Mouse (Mus musculus) gastrocnemius, postnatal 25 days (tissue): ENCODE data around the gene Gm12166. TPM values are rescaled to one million over a fixed set of nuclear protein-coding genes. Genes with fewer than 3 reads are reported as not detected.

ENCODE experiments used
- DNase-seq: peaks from one replicate; pipeline ENCODE4 v3.0.0; 2022
- long read RNA-seq, 2 experiments: library from polyadenylated mRNA; stranded (forward); transcript quantifications; one replicate each; pipeline ENCODE4 v2.0.0; 2021
- total RNA-seq, 2 experiments: library from RNA; stranded (reverse); gene quantifications; 1 replicate in 1 of 2; 2 replicates in 1 of 2; pipeline ENCODE4 v1.2.3; 2021

Gm12166 gene
- 1 to 10 TPM in 1 of 2 experiments, under 1 TPM in 1; 0.51 to 1.2 TPM for total RNA-seq
- long read RNA-seq, experiment 1 = 0 reads
- long read RNA-seq, experiment 2 = 0 reads

DNA sequence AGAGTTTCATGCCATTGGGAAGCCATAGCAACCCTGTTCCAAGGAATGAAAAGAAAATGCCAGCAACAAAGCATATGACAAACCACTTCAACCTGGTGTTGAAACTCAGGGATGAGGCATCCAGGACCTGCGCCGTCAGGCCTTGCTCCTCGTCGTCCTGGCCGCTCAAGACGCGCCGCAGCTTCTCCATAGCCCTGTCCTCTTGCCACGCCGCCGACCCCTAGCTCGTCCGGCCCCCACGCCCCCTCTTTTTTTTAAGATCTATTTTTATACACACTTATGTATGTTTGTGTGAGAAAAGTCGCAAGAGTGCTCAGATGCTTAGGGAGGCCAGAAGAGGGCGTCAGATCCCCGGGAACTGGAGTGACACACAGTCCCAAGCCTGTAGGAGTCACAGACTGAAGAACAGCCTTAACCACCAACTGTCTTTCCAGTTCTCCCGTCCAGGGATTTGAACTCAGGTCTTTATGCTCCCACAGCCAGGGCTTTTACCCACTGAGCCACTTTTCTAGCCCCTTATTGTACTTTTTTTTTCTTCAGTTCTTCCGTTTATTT, at the start of gene Gm12166:
TSS of gene Gm12166 (minus strand) at position 217 of the 555 bp plus-strand sequence.
- peak; percentile 56 for DNase-seq

DNA sequence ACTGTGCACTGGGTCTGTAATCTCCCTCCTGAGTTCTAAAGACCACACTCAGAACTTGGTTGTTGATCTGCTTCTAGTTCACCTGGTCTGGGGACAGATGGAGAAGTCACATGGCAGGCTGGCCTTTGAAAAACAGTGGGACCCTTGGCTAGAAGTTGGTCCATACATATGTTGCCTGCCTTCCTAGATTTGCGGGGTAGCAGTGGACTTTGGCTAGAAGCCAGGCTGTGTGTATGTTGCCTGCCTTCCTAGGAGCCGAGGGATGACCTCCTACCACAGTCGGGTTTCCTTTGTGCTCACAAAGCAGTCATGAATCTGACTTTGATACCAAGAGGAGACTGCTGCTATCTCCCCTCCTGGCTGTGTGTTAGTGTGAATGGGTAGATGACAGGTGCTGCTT, 44.9 kb upstream of the Gm12166 start:
- no peak for DNase-seq

DNA sequence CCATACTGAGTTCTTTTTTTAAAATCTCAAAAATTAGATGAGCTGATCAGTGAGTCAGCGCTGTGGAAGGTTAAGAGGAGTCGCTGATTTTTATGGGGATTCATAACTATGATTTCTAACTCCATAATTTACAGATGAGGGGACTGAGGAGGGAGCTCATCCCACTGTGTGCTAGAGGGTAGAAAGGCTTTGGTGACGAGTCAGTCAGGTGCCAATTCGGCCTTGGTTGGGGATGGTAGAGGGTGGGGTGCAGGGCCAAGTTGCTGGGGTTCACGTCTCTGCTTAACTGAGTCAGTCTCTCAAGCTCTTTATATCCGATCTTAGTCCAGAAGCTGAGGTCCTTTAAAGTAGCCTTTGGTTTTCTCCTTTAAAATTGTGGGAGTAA, 44.1 kb upstream of the Gm12166 start:
- no peak for DNase-seq

DNA sequence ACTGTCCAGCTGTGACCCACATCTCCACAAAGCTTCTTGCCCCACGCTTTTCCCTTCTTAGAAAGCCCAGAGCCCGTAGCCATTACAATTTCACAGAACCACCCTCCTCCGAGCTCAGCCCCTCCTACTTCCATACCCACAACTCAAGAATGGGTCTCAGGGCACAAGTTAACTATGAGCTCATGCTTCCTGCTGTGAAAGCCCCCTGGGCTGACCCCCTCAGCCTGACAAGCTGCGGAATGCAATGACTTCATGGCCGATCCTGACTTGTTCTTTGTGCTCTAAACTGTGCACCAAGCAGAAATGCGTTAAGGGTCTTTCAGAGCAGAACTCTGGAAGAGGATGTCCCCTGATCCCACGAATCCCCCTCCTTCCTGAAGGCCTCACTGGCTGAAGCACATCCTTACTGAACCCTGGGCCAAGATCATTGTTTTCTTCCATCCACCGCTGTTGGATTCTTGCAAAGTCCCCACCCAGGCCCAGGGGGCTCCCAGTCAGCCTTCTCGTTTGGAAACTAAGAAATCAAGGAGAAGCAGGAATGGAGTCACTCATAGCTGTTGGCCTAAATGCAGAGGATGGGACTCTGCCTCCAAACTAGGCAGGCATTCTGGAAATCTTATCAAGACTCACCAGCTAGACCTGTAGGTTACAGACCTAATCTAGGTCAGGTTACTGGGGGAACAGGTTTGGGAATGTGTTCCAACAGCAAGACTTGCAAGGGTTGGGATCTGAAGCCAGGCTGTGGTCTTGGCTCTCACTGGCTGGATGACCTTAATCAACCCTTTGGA, 43.5 kb upstream of the Gm12166 start:
- peak; percentile 69 for DNase-seq

DNA sequence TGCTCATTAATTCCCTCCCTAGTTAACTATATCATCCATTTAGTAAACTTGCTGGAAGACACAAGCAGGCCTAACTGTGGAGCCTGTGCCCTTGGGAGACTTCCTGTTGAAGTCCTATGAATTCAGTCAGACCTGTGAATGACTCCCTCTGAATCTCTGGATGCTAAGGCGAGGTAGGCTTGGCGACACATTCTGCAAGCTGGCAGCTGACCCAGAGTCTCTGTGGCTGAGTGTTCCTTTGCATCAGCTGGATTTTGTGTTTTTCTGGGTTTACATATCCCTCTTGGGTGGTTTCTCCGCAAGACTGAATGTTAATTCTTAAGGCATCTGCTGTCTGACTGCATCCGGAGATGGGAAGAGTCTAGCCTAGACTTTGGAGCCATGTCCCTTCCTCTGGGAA, 40.0 kb upstream of the Gm12166 start:
- DNase-seq = no peak

DNA sequence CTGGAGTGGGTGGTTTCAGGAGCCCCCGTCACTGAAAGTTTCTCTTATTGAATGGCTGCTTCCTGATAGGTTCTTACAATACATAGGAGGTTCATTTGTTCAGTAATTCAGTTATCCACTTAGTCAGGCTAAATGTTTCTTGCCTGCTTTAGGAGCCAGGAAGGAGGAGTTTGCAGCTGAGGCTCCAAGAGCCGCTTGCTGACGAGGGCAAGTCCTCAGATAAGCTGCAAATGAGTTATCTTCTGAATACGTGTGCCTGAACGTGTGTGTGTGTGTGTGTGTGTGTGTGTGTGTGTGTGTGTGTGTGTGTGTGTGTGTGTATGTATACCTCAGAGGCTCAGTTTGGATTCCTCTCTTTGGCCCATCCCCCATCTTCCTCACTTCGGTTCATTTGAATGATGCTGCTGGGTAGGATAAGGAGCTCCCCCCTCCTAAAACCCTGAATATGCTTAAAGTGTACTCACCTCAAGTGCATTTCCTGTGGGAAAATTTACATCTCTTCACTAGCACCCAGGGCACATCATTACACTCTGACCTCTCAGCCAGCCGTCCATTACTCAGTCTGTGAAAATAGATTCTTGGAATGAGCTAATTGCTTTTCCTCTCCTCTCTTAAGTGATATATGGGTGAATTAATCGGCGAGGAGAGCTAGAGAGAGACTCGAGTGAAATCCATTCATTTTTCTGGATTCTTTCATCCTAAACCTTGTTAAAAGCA, 39.0 kb upstream of the Gm12166 start:
- DNase-seq = no peak

DNA sequence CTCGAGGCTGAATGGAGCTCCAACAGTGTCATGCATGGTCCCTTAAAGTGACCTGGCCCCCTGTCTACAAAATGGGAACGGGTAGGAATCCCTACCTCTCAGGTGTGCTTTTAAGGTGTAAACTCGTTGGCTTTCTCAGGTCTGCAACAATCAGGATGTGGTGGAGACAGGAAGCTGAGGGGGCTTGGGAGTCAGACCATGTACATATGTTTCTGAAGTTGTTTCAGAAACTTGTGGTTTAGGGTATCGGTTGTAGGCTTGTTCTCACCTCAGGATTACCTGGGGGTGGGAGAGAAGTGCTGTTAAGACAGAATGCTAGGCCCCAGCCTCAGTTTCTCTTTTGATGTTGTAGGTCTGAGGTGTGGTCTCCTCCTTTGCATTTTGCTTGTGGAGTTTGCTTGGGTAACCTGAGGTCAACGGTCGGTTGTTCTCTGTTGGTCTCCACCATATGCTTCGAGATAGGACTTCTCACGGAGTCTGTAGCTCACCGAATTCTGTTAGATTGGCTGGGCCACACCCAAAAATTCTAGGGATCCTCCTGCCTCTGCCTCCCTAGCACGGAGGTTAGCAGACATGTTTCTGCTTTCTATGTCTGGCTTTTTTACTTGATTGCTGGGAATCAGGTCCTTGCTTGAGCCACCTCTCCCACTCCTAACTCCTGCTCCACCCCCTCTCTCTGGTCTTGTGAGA, 38.1 kb upstream of the Gm12166 start:
- DNase-seq = no peak

DNA sequence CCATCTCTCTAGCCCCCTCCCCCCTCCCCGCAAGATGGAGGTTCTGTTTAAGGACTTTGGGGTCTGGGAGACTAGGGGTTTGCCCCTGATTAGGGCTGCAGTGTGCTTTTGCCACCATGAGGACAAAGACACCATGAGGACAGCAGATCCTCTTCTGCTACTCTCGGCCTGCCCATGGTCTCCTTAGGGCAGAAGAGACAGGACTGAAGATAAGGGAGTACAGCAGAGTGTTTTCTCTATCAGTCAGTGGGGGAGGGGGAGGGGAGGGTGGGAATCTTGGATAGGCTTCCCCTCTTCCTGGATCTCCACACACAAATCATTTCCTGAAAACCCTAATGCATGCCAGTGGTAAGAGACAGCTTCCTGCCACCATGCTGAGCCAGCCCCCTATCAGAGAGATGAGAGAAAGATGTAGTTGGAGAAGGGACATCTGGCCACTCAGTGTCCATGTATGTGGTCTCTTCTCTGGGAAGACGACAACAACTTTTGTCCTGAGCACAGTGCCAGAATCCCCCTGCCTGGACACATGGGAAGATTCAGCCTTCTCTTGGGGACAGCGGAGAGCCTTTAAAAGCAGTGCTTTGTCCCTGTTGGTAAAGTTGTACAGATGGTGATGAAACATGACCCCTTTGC, 37.1 kb upstream of the Gm12166 start:
- DNase-seq = no peak

DNA sequence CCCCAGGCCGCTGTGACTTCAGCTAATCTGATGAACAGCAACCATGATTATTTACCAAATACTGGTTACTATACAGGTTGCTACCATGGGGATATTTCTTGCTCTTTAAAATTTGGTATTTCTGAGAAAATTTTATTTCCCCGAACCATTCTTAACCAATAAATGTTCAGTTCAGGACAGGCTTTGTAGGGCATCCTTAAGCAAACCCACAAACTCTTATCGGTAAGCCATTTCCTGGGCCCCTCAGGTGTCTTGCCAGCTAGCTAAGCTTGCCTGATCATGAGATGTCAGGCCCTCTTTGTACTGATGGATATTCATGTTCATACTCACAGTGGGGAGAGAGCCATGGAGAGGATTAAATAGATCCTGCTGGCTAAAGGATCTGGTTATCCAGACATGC, 34.3 kb upstream of the Gm12166 start:
- DNase-seq = no peak

DNA sequence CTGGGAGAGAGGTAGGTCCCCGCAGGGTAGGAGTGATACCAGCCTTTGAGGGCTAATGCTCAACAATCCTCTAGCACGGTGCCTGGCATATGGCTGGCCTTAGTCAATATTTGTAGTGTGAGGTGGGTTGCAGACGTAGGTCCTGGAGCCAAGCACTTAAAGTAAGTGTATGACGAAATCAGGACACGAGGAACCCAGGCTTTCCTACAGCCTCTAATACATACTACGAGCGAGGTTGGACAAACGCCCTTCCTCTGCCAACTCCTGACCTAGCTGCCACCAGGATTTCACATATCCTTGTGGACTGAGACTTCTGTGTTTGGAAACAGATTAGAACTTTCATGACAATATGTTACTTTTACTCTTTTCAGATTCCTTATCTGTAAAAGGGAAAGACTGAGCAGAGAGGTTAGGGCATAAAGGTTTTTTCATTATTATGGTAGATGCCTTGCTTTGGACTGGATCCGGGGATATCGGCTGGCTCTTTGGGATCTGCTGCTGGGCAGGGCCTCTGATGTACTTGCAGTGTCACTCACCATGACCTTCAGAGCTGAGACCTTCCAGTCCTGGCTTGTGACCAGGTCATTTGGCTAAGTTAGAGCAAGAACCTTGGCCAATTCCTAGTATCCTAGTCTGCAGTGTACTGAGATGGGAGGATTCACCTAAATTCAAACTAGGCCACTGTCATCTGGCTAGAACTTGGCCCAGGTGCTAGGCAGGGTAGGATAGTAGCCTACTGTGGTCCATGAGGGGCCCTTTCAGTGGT, 33.5 kb upstream of the Gm12166 start:
- no peak for DNase-seq

DNA sequence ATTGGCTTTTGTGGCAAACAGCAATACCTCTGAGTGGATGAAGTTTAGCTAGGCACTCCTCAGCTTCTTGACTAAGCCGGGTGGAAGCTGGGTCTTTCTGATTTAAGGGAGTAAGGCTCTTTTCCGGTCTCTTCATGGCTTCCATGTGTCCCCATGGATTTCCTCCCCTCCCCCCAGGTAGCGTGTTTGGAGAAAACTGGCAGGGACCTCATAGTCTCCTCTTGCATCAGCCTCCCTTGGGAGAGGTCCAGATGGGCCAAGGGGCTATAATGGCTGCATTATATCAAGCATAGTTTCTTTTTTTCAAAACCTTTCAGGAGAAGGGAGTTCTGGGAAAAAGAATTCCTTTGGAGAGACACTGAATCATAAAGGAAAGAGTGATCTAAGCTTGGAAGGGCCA, 32.4 kb upstream of the Gm12166 start:
- no peak for DNase-seq

DNA sequence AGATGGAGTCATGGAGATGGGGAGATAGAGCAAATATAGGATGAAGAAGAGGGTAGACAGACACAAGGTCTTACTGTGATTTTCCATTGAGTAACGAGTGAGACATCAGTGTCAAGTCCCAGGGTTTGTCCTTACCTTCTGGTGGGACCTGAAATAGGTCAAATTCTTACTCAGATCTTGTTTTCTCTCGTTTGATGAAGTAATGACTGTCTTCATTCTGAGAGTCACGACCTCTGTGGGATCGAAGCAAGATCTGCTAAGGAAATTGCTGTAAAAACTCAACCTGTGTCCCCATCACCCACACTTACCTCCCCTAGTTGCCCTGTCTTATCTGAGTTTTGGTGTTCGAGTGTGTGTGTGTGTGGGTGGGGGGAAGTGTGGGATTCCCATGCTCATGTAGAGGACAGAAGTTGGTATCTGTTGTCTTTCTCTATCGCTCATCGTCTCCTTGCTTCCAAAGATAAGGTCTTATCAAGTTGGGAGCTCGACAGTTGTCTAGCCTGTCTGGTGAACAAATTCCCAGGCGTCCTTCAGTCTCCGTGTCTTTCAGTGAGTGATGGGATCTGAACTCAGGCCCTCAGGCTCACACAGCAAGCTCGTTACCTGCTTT, 31.8 kb upstream of the Gm12166 start:
- DNase-seq = no peak

DNA sequence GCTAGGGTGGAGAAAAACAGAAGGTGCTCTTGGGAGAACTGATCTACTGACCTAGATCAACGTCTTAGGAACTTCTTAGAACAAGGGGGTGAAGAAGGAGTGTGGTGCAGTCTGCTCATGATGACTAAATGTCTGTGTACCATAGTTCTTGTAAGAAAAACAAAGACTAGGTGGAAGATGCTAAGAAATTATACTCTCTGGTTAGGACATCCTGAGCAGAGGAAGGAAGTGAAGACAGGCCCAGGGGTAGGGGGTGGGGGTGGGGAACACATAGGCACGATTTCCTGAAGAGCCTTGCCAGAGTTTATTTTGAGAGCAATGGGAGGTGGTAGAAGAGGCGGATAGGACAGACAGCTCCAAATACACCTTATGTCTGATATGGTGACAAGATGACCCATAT, 31.3 kb upstream of the Gm12166 start:
- no peak for DNase-seq

DNA sequence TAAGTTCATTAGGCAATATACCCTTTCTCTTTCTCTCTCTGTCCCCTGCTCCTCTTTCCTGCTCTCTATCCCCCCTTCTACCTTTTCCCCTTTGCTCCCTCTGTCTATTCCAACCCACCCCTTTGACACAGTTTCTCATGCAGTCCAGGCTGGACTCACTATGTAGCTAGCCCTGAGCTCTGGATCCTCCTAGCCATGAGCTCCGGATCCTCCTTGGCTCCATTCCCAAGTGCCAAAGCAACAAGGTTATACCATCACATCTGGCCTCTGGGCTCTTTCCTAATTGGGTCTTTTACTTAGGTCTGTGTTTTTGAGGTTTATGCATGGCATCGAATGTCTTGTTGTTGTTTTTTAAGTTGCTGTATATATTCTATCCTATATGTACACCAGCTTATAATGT, 29.0 kb upstream of the Gm12166 start:
- DNase-seq = no peak

DNA sequence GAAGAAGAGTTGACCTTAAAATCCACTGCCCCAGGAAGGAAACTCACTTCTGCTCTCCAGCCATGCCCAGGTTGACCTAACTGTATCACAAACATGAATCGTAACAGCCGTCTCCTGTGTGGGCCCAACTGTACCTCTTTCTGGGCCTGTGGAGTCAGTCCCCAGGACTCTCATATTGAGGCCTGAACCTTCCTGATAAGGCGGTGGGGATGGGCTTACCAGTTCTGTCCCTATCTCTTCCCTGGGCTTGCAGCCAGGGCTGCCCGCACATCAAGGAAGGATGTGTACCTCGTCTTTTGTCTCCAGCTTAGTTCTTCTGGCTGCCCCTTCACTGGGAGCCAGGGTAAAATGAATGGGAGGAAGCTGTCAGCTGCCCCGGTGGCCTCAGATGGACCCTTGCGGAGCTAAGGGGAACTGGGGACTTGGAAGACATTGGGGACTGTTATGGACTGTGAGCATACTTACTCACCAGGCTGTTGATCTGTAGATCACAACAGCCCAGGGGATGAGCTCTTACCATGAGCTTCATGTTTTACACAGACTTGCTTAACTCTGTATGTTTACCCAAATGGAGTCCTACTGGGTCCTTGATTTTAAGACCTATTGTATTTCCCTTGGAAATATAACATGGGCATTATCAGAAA, 25.7 kb upstream of the Gm12166 start:
- DNase-seq = no peak

DNA sequence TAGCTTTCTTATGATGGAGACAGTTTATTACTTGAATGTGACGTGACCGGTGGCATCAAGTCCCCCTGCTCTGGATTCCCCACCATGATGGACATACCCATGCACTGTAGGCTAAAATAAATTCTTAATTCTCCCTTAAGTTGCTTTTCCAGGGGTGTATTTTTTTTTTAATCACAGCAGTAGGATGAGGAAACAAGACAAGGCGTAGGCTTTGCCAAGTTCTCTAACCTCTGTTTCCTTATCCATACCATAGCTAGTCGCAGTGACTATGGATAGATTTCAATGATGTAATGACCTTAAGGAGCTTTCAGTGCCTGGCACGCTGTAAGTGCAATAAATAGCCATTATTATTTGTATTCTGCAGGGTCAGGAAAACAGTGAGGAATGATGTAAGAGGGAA, 25.2 kb upstream of the Gm12166 start:
- no peak for DNase-seq

DNA sequence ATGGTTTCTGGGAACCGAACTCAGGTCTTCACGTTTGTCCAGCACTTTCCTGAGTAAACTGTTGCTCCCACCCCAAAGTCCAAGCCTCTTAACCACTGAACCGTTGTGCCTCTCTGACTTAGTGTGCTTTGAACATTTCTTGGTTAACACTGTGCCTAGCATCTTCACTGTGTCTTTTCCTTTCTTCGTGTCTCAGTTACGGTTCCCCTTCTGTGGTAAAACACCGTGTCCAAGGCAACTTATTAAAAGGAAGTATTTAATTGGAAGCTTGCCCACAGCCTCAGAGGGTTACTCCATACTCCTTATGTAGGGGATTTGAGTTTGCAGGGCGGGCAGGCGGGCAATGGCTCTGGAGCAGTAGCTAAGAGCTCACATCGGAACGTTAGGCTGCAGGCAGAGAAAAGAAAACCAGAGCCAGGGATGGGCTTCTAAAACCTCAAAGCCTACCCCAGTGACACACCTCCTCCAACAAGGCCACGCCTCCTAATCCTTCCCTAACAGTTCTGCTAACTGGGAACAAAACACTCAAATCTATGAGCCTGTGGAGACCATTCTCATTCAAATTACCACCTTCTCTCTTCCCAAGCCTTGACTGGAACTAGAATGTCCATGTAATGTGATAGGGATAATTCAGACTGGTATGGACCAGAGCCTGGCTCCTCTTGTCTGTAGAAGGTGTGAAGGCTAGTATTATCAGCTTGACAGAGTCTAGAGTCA, 24.5 kb upstream of the Gm12166 start:
- no peak for DNase-seq

DNA sequence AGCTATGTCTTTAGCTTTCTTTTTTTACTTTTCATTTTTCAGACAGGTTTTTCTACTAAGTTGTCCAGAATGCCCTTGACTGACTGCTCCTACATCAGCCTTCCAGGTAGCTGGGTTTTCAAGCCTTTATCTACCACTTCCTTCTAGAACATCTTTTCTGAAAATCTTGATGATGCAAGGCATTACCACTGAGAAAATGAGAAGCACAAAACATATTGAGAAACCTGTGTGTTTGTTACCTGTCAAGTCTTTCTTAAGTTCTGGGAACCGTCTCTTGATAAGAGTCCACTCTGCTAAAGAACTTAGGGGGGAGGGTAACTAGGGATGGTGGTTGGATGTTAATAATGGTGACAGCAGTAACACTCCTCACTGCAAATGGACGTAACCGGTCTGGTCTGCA, 23.4 kb upstream of the Gm12166 start:
- DNase-seq = no peak

DNA sequence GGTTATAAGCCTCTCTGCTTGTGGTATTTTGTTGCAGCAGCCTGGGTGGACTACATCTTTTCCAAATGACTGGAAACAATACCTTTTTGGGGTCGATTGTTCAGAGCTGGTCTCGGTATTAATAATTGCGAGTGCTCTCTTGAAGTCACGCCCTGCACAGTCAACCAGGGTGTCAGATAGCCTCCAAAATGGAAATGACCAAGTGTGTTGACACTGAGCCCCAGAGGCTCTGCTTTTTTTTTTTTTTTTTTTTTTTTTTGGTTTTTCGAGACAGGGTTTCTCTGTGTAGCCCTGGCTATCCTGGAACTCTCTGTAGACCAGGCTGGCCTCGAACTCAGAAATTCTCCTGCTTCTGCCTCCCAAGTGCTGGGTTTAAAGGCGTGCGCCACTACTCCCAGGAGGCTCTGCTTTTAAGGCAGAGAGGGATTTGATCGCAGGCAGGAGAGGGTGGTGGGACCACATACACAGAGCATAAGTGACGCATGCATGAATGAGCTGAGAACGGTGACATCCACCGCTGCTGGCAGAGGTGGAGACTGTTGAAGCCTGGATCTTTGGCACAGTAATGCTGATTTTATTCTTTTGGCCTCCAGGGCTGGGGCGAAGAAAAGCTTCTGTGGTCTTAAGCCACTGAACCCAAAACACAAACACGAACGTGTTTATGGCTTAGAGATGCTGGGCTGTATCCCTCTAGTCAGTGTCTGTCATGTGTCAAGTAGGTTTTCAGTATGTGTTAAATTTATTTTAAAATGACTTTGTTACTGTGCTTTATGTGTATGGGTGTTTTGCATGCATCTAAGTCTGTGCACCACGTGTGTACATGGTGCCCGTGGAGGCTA, 21.9 kb upstream of the Gm12166 start:
- DNase-seq = no peak
